Mouse (Mus musculus): Measurements from ENCODE around the gene Ptges2.
"Not testable (repeated sequence)": the region's sequence is repeated elsewhere in the genome, so short reads cannot be mapped to it uniquely, and the experiment has no call there.

- not testable (repeated sequence) for TF ChIP-seq POLR2A (IDR thresholded peaks at IDR 0.05; ENCODE audit: borderline replicate concordance, control insufficient read depth, low read depth, low read length); CTCF (IDR thresholded peaks at IDR 0.05; ENCODE audit: control insufficient read depth, insufficient read depth, low read length)
These were observed 33.4 kb upstream of the Ptges2 start for GRCm38 (mm10) chr2:32362274-32362673.
